Mouse (Mus musculus) olfactory bulb, adult 2 months (tissue): ENCODE measurements around the gene Tdpoz4.
"Not testable (repeated sequence)": the region's sequence is repeated elsewhere in the genome, so short reads cannot be mapped to it uniquely, and the experiment has no call there.

Experiments used
- CTCF ChIP-seq: fragments of 200-500 bp; IDR thresholded peaks from 2 replicates; pipeline ENCODE4 v1.5.1; 2012; ENCODE audit warnings: low read depth, mild to moderate bottlenecking, low read length, moderate library complexity; ENCODE audit not compliant: insufficient read depth
- POLR2A ChIP-seq: fragments of 200-500 bp; IDR thresholded peaks from 2 replicates; pipeline ENCODE4 v1.6.1; 2012; ENCODE audit warnings: mild to moderate bottlenecking, low read depth, low read length, moderate library complexity; ENCODE audit not compliant: insufficient read depth

DNA sequence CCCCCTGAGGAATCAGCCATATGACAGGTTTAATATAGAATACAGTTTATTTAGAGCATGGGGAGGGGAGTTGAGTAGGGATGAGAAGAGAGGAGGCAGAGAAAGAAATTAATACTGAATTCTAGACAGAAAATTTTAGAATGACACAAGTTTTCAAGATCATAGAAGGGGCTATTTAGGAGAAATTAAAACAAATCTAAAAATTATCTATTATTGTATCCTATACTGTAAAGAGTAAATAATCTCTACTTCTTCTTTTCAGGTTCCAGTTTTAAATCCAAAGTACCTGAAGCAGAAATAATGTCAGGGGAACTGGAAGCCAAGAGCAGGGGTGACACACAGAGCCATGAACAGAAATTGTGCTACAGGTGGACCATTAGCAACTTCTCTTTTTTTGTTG is at the start of gene Tdpoz4:
- TF ChIP-seq CTCF, POLR2A: not testable (repeated sequence)
